Mouse (Mus musculus) liver, embryonic 16.5 days (tissue): ENCODE results near the gene 4933402J07Rik. TPM values are rescaled to one million over a fixed set of nuclear protein-coding genes. Genes with fewer than 3 reads are reported as not detected.

Experiments used
- ATAC-seq: fragments of 200-750 bp; cut with Nextera tagmentation; 2 replicates; pipeline ENCODE4 v1.8.0; 2017; ENCODE audit warnings: low read depth, mild to moderate bottlenecking, moderate number of reproducible peaks, moderate library complexity
- H3K27ac ChIP-seq: fragments of 300-500 bp; sonication (generic); 2 replicates; pipeline ENCODE4 v1.5.1; 2014; ENCODE audit warnings: mild to moderate bottlenecking, low read length
- H3K27me3 ChIP-seq: fragments of 300-500 bp; sonication (generic); 2 replicates; pipeline ENCODE4 v1.6.1; 2014; ENCODE audit warnings: low read depth, low read length, mixed read lengths; ENCODE audit not compliant: control insufficient read depth, insufficient read depth
- H3K36me3 ChIP-seq: fragments of 300-500 bp; sonication (generic); 2 replicates; pipeline ENCODE4 v1.6.1; 2014; ENCODE audit warnings: mild to moderate bottlenecking; ENCODE audit not compliant: control insufficient read depth, insufficient read depth
- H3K4me1 ChIP-seq: fragments of 300-500 bp; sonication (generic); 2 replicates; pipeline ENCODE4 v1.6.1; 2014; ENCODE audit warnings: low read depth, low read length, mixed read lengths; ENCODE audit not compliant: control insufficient read depth
- H3K4me2 ChIP-seq: fragments of 300-500 bp; sonication (generic); 2 replicates; pipeline ENCODE4 v1.6.1; 2014; ENCODE audit warnings: low read depth, low read length, mixed read lengths
- H3K4me3 ChIP-seq: fragments of 300-500 bp; sonication (generic); 2 replicates; pipeline ENCODE4 v1.5.1; 2014; ENCODE audit warnings: low read depth, mild to moderate bottlenecking, low read length
- H3K9ac ChIP-seq: fragments of 300-500 bp; sonication (generic); 2 replicates; pipeline ENCODE4 v1.6.1; 2014; ENCODE audit warnings: low read depth, low read length
- H3K9me3 ChIP-seq: fragments of 300-500 bp; sonication (generic); replicated peaks from 2 replicates; pipeline ENCODE4 v1.6.1; 2016; ENCODE audit warnings: low read length; ENCODE audit not compliant: control insufficient read depth
- WGBS: fragments of 180-500 bp; shearing (Covaris S2); extraction: QIAGEN DNeasy Blood & Tissue Kit; methylation state at CpG from one replicate; pipeline ENCODE4 v1.1.7; 2014; ENCODE audit not compliant: insufficient replicate concordance; 5-methylcytosine and 5-hydroxymethylcytosine counted together
- polyA plus RNA-seq: library from polyadenylated mRNA; unstranded; fragments of >200 nt; fragmentation: Nextera tagmentation; extraction: Ambion mirVana; gene quantifications from 2 replicates; pipeline ENCODE4 v1.2.1, GENCODE M21; 2015

The 4933402J07Rik gene
- polyA plus RNA-seq, 1 experiment from 2014 or later, result not detected

- 23% methylated on average over 1 of the region's 1 CpGs for WGBS
- no peak overlapping the region for H3K27ac ChIP-seq
- no peaks in the 10 kb centered on the region for H3K4me1 ChIP-seq
- no peaks in the 10 kb centered on the region for H3K9me3 ChIP-seq
- no peak overlapping the region for H3K4me2 ChIP-seq
- ATAC-seq, result no peak
- no peak overlapping the region for H3K4me3 ChIP-seq
- no peaks in the 10 kb centered on the region for H3K27me3 ChIP-seq
- H3K9ac ChIP-seq, result no peak overlapping the region
- no peaks in the 10 kb centered on the region for H3K36me3 ChIP-seq
These were observed 10.9 kb upstream of the 4933402J07Rik start for GRCm38 (mm10) chr8:87552801-87553200.

DNA sequence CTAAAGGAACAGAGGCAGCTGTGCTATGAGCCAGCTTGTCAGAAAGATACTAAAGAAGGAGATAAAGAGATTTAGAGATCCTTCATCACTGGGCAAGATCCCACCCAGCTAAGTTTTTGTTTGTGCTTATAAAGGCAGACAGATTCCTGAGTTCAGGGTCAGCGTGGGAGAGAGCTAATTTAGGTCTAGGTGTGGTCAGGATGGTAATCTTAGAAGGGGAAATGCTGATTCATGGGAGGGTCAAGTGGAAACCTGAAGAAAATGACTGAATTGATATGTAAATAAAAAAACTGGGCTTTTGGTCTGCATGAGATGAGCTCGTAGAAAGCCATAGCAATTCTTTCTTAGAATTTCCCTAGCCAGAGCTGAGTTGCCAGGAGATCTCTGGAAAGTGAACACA lies 2.9 kb upstream of the 4933402J07Rik start:
- Histone ChIP-seq H3K4me2 (no peak overlapping the region), H3K36me3 (no peaks in the 10 kb centered on the region), H3K27me3 (no peaks in the 10 kb centered on the region), H3K9ac (no peak overlapping the region), H3K9me3 (no peaks in the 10 kb centered on the region), H3K4me1 (no peaks in the 10 kb centered on the region), H3K4me3 (no peak overlapping the region), H3K27ac (no peak overlapping the region)
- ATAC-seq, result no peak
- 19% methylated on average over 2 of the region's 2 CpGs for WGBS

GRCm38 (mm10) chr8:87569203-87569602 lies 5.5 kb downstream of the 4933402J07Rik start:
- H3K27me3 ChIP-seq, result no peaks in the 10 kb centered on the region
- no peak overlapping the region for H3K4me3 ChIP-seq
- H3K4me1 ChIP-seq, result no peaks in the 10 kb centered on the region
- 57% methylated on average over 5 of the region's 5 CpGs for WGBS
- H3K9ac ChIP-seq, result no peak overlapping the region
- no peaks in the 10 kb centered on the region for H3K36me3 ChIP-seq
- H3K9me3 ChIP-seq, result no peaks in the 10 kb centered on the region
- H3K4me2 ChIP-seq, result no peak overlapping the region
- no peak overlapping the region for H3K27ac ChIP-seq
- ATAC-seq, result no peak

DNA sequence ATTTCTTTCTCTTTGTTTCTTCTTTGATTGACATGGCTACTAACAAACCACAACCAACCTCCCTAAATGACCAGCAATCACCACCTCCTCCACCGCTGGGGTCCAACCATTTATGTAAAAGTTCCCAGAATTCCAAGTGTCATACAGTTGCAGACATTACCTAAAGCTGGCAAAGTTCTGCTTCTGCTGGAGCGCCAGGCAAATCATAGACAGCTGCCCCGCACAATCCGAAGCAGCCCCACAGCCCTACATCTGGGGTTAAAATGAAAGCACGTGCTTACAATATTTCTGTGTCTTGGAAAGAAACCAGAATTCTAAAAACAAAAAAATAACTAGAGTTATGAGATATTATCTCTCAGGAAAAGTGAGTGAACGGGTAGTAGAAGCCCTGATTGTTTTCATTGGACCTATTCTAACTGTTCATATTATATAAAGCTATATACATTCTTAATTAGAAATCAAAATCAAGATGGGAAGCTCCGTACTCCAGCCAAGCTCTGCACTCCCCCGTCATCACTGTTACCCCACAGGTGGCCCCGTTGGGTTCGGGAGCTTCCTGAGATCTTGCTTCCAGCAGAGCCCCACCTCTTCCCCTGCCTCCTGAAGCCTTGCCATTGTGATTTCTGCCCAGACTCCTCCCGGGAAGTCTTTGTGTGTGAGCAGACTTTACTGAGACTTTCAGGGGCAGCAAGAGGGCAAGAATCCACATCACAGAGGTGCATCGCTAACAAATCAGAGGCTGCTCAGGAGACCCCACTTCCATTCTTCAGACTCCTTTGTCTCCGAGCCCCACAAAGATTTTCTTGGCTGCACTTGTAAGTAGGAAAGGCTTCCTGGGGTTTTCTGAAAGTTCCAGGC lies 6.3 kb downstream of the 4933402J07Rik start:
- H3K9ac ChIP-seq, result no peak overlapping the region
- H3K27me3 ChIP-seq, result no peaks in the 10 kb centered on the region
- H3K36me3 ChIP-seq, result no peaks in the 10 kb centered on the region
- no peaks in the 10 kb centered on the region for H3K9me3 ChIP-seq
- ATAC-seq, result no peak
- H3K4me2 ChIP-seq, result no peak overlapping the region
- 23% methylated on average over 13 of the region's 13 CpGs for WGBS
- no peak overlapping the region for H3K4me3 ChIP-seq
- H3K4me1 ChIP-seq, result no peaks in the 10 kb centered on the region
- no peak overlapping the region for H3K27ac ChIP-seq

- no peak for ATAC-seq
- H3K4me3 ChIP-seq, result no peak overlapping the region
- WGBS, result 7% methylated on average over 8 of the region's 8 CpGs
These were observed 6.9 kb downstream of the 4933402J07Rik start for GRCm38 (mm10) chr8:87570564-87570855.

GRCm38 (mm10) chr8:87570880-87571279 lies 7.2 kb downstream of the 4933402J07Rik start:
- H3K4me3 ChIP-seq, result no peak overlapping the region

More at GRCm38 (mm10) chr8:87570564-87570855, 6.9 kb downstream of the 4933402J07Rik start:
- H3K27ac ChIP-seq, result no peak overlapping the region
- no peaks in the 10 kb centered on the region for H3K27me3 ChIP-seq
- no peak overlapping the region for H3K9ac ChIP-seq
- no peaks in the 10 kb centered on the region for H3K36me3 ChIP-seq
- no peak overlapping the region for H3K4me2 ChIP-seq
- no peaks in the 10 kb centered on the region for H3K4me1 ChIP-seq
- no peaks in the 10 kb centered on the region for H3K9me3 ChIP-seq

DNA sequence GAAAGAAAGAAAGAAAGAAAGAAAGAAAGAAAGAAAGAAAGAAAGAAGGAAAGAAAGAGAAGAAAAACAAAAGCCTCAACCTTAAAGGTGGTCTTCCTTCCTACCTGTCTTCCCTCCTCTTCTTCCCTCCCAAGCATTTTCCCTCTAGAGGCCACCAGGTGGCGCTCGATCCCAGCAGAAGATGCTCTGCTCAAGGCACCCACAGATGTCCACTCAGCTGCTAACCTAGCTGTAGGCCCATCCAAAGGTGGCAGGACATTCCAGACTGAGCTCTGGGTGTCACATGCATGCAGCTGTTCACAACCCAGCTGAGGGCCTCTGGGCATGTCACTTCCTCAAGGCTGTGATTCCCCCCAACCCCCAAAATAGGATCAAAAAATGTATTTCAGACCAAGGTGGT lies 30.6 kb downstream of the 4933402J07Rik start:
- no peak for ATAC-seq
- 0% methylated on average over 2 of the region's 2 CpGs for WGBS

More at GRCm38 (mm10) chr8:87570880-87571279, 7.2 kb downstream of the 4933402J07Rik start:
- Histone ChIP-seq H3K4me1 (no peaks in the 10 kb centered on the region), H3K36me3 (no peaks in the 10 kb centered on the region), H3K9me3 (no peaks in the 10 kb centered on the region), H3K27me3 (no peaks in the 10 kb centered on the region), H3K9ac (no peak overlapping the region), H3K27ac (no peak overlapping the region), H3K4me2 (no peak overlapping the region)
- 8% methylated on average over 7 of the region's 7 CpGs for WGBS
- ATAC-seq, result no peak

GRCm38 (mm10) chr8:87602731-87603130 lies 39.1 kb downstream of the 4933402J07Rik start:
- no peak overlapping the region for H3K4me3 ChIP-seq
- no peak for ATAC-seq
- no peaks in the 10 kb centered on the region for H3K36me3 ChIP-seq
- 60% methylated on average over 2 of the region's 2 CpGs for WGBS
- no peak overlapping the region for H3K9ac ChIP-seq
- H3K4me1 ChIP-seq, result no peaks in the 10 kb centered on the region
- H3K4me2 ChIP-seq, result no peak overlapping the region
- H3K27me3 ChIP-seq, result no peaks in the 10 kb centered on the region
- no peak overlapping the region for H3K27ac ChIP-seq
- H3K9me3 ChIP-seq, result no peaks in the 10 kb centered on the region

More for the DNA sequence above, 30.6 kb downstream of the 4933402J07Rik start:
- Histone ChIP-seq H3K4me2 (no peak overlapping the region), H3K4me3 (no peak overlapping the region), H3K36me3 (no peaks in the 10 kb centered on the region), H3K4me1 (no peaks in the 10 kb centered on the region), H3K9me3 (no peaks in the 10 kb centered on the region), H3K27ac (no peak overlapping the region), H3K9ac (no peak overlapping the region), H3K27me3 (no peaks in the 10 kb centered on the region)

DNA sequence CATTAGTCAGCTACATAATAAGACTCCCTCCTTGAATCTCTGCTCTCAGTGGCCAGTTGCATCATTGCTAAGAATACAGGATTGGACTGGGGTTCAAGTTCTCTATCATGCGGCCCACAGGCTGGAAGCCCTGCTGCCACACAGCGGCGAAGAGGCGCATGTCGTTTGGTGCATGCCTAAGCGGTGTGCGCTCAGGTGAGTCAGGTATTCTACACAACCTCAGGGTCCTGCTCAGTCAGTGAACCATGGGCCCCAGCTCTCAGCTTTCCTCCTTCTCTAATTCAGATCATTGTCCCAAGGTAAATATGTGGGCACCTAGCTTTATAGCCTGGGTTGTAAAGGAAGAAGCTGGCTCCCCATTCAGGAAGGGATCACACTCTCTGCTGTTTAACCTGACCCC lies 45.5 kb downstream of the 4933402J07Rik start:
- no peak overlapping the region for H3K27ac ChIP-seq
- H3K4me3 ChIP-seq, result no peak overlapping the region
- no peaks in the 10 kb centered on the region for H3K36me3 ChIP-seq
- no peaks in the 10 kb centered on the region for H3K9me3 ChIP-seq
- no peak overlapping the region for H3K9ac ChIP-seq
- ATAC-seq, result no peak
- H3K4me2 ChIP-seq, result no peak overlapping the region
- no peaks in the 10 kb centered on the region for H3K4me1 ChIP-seq
- 73% methylated on average over 7 of the region's 7 CpGs for WGBS
- H3K27me3 ChIP-seq, result no peaks in the 10 kb centered on the region
